Mouse (Mus musculus): ENCODE measurements at regions not wholly inside any gene's neighbourhood (a gene's known extent, or its start where the extent isn't known, plus 50 kb on each side); places are given as distances from the start of the nearest gene placed in this dataset.

- no peak for TF ChIP-seq MAFK (IDR thresholded peaks at IDR 0.05; ENCODE audit: insufficient read depth, low read depth, low read length)
- TF ChIP-seq CHD2 (IDR thresholded peaks at IDR 0.05; ENCODE audit: low read depth, low read length): no peak
Measured at GRCm38 (mm10) chr14:99743625-99744297, 445.3 kb downstream of the Klf5 start.

Measured in ES-E14 (cell line).